Mouse (Mus musculus) midbrain, embryonic 11.5 days (tissue): ENCODE results near the gene Ttc32. TPM values are rescaled to one million over a fixed set of nuclear protein-coding genes. Genes with fewer than 3 reads are reported as not detected.
"Not testable (repeated sequence)": the region's sequence is repeated elsewhere in the genome, so short reads cannot be mapped to it uniquely, and the experiment has no call there.

Source experiments
- ATAC-seq: fragments of 200-750 bp; cut with Nextera tagmentation; 2 replicates; pipeline ENCODE4 v1.8.0; 2017; ENCODE audit warnings: moderate TSS enrichment, moderate library complexity; ENCODE audit not compliant: low FRiP score
- DNase-seq: peaks from one replicate; pipeline ENCODE4 v3.0.0; 2015; ENCODE audit warnings: low spot score; ENCODE audit errors: missing footprints
- H3K27ac ChIP-seq: fragments of 300-500 bp; sonication (generic); 2 replicates; pipeline ENCODE4 v1.5.1; 2014; ENCODE audit warnings: low read depth, low read length
- H3K27me3 ChIP-seq: fragments of 300-500 bp; sonication (generic); 2 replicates; pipeline ENCODE4 v1.6.1; 2014; ENCODE audit warnings: mild to moderate bottlenecking, low read length, moderate library complexity, mixed read lengths; ENCODE audit not compliant: control insufficient read depth, insufficient read depth
- H3K36me3 ChIP-seq: fragments of 300-500 bp; sonication (generic); 2 replicates; pipeline ENCODE4 v1.6.1; 2014; ENCODE audit warnings: mild to moderate bottlenecking, low read length, moderate library complexity, mixed read lengths; ENCODE audit not compliant: control insufficient read depth, insufficient read depth
- H3K4me1 ChIP-seq: fragments of 300-500 bp; sonication (generic); 2 replicates; pipeline ENCODE4 v1.6.1; 2014; ENCODE audit warnings: low read length; ENCODE audit not compliant: control insufficient read depth, insufficient read depth
- H3K4me2 ChIP-seq: fragments of 300-500 bp; sonication (generic); 2 replicates; pipeline ENCODE4 v1.6.1; 2014; ENCODE audit warnings: mild to moderate bottlenecking, moderate library complexity
- H3K4me3 ChIP-seq: fragments of 300-500 bp; sonication (generic); 2 replicates; pipeline ENCODE4 v1.5.1; 2014; ENCODE audit warnings: low read depth, low read length
- H3K9ac ChIP-seq: fragments of 300-500 bp; sonication (generic); 2 replicates; pipeline ENCODE4 v1.6.1; 2014; ENCODE audit warnings: low read length
- H3K9me3 ChIP-seq: fragments of 300-500 bp; sonication (generic); 2 replicates; pipeline ENCODE4 v1.6.1; 2016; ENCODE audit warnings: low read length; ENCODE audit not compliant: control insufficient read depth
- WGBS: fragments of 180-500 bp; shearing (Covaris S2); extraction: QIAGEN DNeasy Blood & Tissue Kit; methylation state at CpG from one replicate; pipeline ENCODE4 v1.1.7; 2014; 5-methylcytosine and 5-hydroxymethylcytosine counted together
- polyA plus RNA-seq: library from polyadenylated mRNA; unstranded; fragments of >200 nt; fragmentation: Nextera tagmentation; extraction: Ambion mirVana; gene quantifications from 2 replicates; pipeline ENCODE4 v1.2.1, GENCODE M21; 2014

The Ttc32 gene
- polyA plus RNA-seq, 1 experiment from 2014 or later = 24.0 TPM

GRCm38 (mm10) chr12:9020986-9021385 is 8.8 kb upstream of the Ttc32 start:
- ATAC-seq (no peak), DNase-seq (no peak)
- H3K27ac ChIP-seq = no peak overlapping the region
- no peak overlapping the region for H3K4me3 ChIP-seq
- no peaks in the 10 kb centered on the region; the same call in 1 of the 2 replicates for H3K36me3 ChIP-seq
- no peaks in the 10 kb centered on the region for H3K9me3 ChIP-seq
- no peaks in the 10 kb centered on the region for H3K4me1 ChIP-seq
- H3K4me2 ChIP-seq = no peak overlapping the region
- 74% methylated on average over 3 of the region's 3 CpGs for WGBS
- no peaks in the 10 kb centered on the region for H3K27me3 ChIP-seq
- no peak overlapping the region for H3K9ac ChIP-seq

DNA sequence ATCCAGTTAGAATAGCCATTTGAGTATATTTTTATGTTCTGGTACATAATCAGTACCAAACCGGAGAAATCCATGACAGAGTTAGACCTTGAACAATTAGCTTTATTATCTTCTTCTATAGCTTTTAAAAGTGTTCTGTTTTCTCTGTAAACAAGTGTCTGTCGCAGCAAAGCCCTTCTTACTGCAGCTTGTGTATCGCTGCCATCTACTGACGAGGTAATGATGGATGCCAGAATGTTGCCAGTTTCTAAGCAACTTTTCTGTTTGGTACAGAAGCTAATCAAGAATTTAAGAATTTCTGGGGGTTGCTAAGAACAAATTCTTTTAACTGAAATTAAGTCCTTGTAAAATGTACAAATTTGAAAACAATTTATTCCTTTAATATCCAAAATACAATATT is 6.8 kb upstream of the Ttc32 start:
- WGBS = 64% methylated on average over 4 of the region's 4 CpGs
- no peak overlapping the region for H3K4me2 ChIP-seq
- no peak overlapping the region for H3K4me3 ChIP-seq
- ATAC-seq = no peak
- H3K27ac ChIP-seq = no peak overlapping the region
- no peaks in the 10 kb centered on the region for H3K36me3 ChIP-seq
- no peak overlapping the region for H3K9ac ChIP-seq
- H3K4me1 ChIP-seq = no peaks in the 10 kb centered on the region
- peak; percentile 78 for DNase-seq
- no peaks in the 10 kb centered on the region for H3K27me3 ChIP-seq
- no peaks in the 10 kb centered on the region for H3K9me3 ChIP-seq

DNA sequence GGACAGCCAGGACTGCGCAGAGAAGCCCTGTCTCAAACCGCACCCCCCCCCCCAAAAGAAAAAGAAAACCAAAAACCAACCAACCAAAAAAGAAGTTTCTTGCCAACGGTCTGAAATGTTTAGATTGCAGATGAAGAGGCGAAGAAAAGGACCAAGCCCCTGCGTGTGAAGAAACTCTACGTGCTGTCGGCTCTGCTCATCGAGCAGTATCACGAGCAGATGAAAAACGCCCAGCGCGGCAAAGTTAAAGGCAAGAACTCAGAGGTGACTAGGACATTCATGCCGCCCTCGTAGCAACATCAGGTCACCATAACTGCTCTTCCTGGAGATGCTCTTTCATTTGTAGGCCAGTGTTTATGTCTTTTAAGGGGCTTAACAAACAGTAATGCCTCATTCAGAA is 5.7 kb upstream of the Ttc32 start:
- Histone ChIP-seq H3K4me3 (no peak overlapping the region), H3K36me3 (no peaks in the 10 kb centered on the region), H3K4me2 (no peak overlapping the region), H3K9me3 (no peaks in the 10 kb centered on the region), H3K27ac (no peak overlapping the region), H3K9ac (no peak overlapping the region), H3K4me1 (no peaks in the 10 kb centered on the region), H3K27me3 (no peaks in the 10 kb centered on the region)
- peak; percentile 71 for DNase-seq
- no peak for ATAC-seq
- WGBS = 95% methylated on average over 14 of the region's 14 CpGs

GRCm38 (mm10) chr12:9024736-9025135 is 5.1 kb upstream of the Ttc32 start:
- H3K4me3 ChIP-seq = no peak overlapping the region
- no peak overlapping the region for H3K4me2 ChIP-seq
- H3K4me1 ChIP-seq = no peaks in the 10 kb centered on the region
- H3K27me3 ChIP-seq = no peaks in the 10 kb centered on the region
- no peaks in the 10 kb centered on the region for H3K9me3 ChIP-seq
- WGBS = 92% methylated on average over 13 of the region's 13 CpGs
- no peak overlapping the region for H3K9ac ChIP-seq
- H3K27ac ChIP-seq = no peak overlapping the region
- H3K36me3 ChIP-seq = no peaks in the 10 kb centered on the region
- ATAC-seq (no peak), DNase-seq (no peak)

DNA sequence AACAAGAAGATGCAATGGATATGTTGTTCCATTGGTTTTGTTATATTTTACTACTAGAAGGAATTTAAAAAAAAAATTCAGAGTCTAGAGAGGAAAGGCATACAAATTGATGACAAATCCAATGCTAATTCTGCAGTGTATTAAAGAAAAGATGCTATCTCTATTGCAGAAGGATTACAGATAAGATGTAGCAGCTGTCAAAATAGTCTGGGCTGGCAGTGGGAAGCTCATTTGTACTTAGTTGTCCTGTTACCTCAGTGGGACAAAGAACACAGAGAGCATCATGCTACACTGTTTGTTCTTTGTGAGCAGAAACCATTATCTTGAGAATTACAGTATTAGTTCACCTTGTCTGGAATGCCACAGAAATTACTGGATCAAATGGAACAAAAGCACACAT is 3.0 kb upstream of the Ttc32 start:
- Histone ChIP-seq H3K36me3 (no peaks in the 10 kb centered on the region), H3K9me3 (no peaks in the 10 kb centered on the region), H3K27ac (no peak overlapping the region), H3K4me2 (no peak overlapping the region), H3K27me3 (no peaks in the 10 kb centered on the region), H3K4me1 (no peaks in the 10 kb centered on the region), H3K4me3 (no peak overlapping the region), H3K9ac (no peak overlapping the region)
- DNase-seq = no peak
- ATAC-seq = no peak

DNA sequence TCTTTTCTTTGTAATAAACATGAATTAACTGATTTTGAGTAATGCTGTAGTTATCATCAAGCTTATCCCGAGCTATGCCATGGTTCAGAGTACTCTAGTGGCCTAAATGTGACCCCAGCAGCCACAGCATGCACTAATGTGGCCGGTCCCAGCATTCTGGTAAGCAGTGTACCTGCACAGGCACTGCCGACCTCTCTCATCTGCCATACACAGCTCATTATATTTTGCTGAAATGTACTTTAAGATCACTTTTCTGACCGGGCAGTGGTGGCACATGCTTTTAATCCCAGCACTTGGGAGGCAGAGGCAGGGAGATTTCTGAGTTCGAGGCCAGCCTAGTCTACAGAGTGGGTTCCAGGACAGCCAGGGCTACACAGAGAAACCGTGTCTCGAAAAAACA is 981 bp upstream of the Ttc32 start:
- H3K4me2 ChIP-seq, H3K36me3 ChIP-seq, H3K27me3 ChIP-seq, H3K4me1 ChIP-seq, H3K9me3 ChIP-seq, DNase-seq, H3K9ac ChIP-seq, ATAC-seq, H3K4me3 ChIP-seq, H3K27ac ChIP-seq: not testable (repeated sequence)
- 93% methylated on average over 7 of the region's 7 CpGs for WGBS

DNA sequence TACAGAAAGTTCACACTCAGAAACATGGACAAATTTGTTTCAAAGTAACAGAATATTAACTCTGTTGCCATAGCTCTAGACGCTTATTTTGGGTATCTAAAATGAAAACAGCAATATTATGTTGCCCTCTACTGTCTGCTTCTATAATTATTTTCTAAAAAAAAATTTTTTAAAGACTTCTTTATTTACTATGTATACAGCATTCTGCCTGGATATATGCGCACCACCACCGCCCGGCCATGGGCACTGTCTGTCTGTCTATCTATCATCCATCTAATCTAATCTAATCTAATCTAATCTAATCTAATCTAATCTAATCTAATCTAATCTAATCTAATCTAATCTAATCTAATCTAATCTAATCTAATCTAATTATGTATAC is 300 bp upstream of the Ttc32 start:
- no peaks in the 10 kb centered on the region for H3K36me3 ChIP-seq
- peak overlapping the region; percentile 95 for H3K9ac ChIP-seq
- no peaks in the 10 kb centered on the region for H3K27me3 ChIP-seq
- H3K27ac ChIP-seq = peak overlapping the region; percentile 97
- peak; percentile 59 for ATAC-seq
- no peaks in the 10 kb centered on the region for H3K4me1 ChIP-seq
- no peaks in the 10 kb centered on the region for H3K9me3 ChIP-seq
- H3K4me3 ChIP-seq = peak overlapping the region; percentile 61
- WGBS = 65% methylated on average over 4 of the region's 4 CpGs
- H3K4me2 ChIP-seq = peak overlapping the region; percentile 64
- no peak for DNase-seq

DNA sequence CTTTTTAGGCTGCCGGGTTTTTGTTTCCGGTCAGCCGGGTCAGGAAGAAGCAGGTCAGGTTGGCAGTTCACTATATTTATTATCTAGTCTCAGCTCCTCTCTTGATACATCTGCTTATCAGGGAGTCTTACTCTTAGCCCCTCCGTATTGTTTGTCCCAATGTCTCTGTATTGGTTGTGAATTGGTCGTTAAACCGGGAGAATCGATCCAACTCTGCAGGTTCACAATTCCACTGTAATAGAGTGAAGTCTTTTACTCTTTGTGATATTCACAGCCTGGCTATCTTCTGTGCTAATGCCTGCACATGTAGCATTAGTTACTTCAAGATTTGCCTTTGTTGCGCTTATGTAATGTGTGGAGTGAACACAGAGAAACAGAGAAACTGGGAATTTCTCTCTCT is 1.4 kb downstream of the Ttc32 start:
- DNase-seq = peak; percentile 89
- H3K9me3 ChIP-seq = no peaks in the 10 kb centered on the region
- no peak overlapping the region for H3K27ac ChIP-seq

DNA sequence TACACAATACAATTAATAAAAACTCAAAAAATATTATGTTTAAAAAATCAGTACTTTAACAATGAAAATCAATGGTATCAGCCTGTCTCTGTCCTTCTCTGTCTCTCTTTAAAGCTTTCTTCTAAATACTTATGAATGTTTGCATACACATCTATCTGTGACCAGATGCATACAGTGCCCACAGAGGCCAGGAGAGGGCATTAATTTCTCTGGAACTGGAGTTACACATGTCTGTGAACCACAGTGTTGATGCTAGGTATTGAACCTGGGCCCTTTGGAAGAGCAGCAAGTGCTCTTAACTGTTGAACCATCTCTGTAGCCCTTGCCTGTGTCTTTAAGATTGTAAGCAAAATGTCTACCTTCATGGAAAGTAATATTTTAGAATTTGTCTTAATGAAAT is 3.3 kb downstream of the Ttc32 start:
- H3K4me2 ChIP-seq = no peak overlapping the region
- no peak overlapping the region for H3K4me3 ChIP-seq
- H3K36me3 ChIP-seq = no peaks in the 10 kb centered on the region
- H3K4me1 ChIP-seq = no peaks in the 10 kb centered on the region
- H3K27me3 ChIP-seq = no peaks in the 10 kb centered on the region
- no peak overlapping the region for H3K27ac ChIP-seq
- H3K9ac ChIP-seq = no peak overlapping the region
- no peaks in the 10 kb centered on the region for H3K9me3 ChIP-seq
- ATAC-seq (no peak), DNase-seq (peak; percentile 1)

More for the DNA sequence above, 1.4 kb downstream of the Ttc32 start:
- Histone ChIP-seq H3K4me1 (no peaks in the 10 kb centered on the region), H3K4me3 (peak overlapping the region; percentile 61), H3K27me3 (no peaks in the 10 kb centered on the region), H3K4me2 (peak overlapping the region; percentile 64), H3K9ac (peak overlapping the region; percentile 95; the same call in 1 of the 2 replicates), H3K36me3 (no peaks in the 10 kb centered on the region)
- no peak for ATAC-seq
- WGBS = 84% methylated on average over 8 of the region's 8 CpGs

DNA sequence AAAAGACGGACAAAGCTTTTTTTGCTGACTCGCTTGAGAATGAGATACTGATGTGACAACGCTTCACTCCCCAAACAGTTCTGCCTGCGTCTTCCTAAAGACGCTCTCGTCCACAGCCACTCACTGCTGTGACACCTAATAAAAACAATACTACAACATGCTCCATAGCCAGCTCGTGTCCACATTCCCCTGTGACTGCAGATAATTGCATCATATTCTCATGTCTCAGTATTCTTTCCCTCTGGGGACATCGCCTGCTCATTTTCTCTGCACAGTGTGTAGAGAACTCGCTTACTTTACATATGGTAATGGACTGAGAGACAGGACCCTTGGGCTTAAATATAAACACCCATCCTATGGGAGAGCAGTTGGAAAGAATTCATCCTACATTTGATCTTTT is 6.6 kb downstream of the Ttc32 start:
- H3K27ac ChIP-seq = no peak overlapping the region
- ATAC-seq (no peak), DNase-seq (no peak)
- no peaks in the 10 kb centered on the region for H3K9me3 ChIP-seq
- H3K4me2 ChIP-seq = no peak overlapping the region
- no peak overlapping the region for H3K9ac ChIP-seq
- no peaks in the 10 kb centered on the region for H3K36me3 ChIP-seq
- WGBS = 83% methylated on average over 9 of the region's 9 CpGs
- no peaks in the 10 kb centered on the region for H3K27me3 ChIP-seq
- H3K4me1 ChIP-seq = no peaks in the 10 kb centered on the region
- no peak overlapping the region for H3K4me3 ChIP-seq
